Mouse (Mus musculus): ENCODE data around the gene Acsbg2. TPM values are rescaled to one million over a fixed set of nuclear protein-coding genes. Genes with fewer than 3 reads are reported as not detected.

The Acsbg2 gene
- total RNA-seq, 1 experiment: 0.58 TPM

DNA sequence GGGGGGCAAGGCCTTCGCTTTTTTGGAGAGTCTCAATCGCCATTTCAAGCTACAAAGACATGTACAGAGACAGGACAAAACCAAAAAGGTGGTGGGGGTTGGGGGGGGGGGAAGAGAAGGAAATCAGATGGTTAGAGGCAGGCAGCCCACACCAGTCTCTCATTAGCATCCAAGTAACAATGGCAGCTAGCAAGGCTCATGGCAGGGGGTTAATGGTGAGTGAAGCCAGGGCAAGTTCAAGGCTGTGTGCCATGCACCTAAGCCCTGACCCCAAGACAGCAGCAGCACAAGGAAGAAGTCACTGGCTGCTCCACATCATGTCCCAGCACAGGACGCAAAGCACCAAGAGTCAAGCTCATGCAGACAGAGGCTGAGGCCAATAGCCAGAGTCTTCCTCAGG lies 75.0 kb downstream of the Acsbg2 start:
- no peak overlapping the region for H3K4me3 ChIP-seq (ENCODE audit: insufficient read depth in 1 of 2, low read depth in 1 of 2, low read length in 2 of 2, poor library complexity in 1 of 2, severe bottlenecking in 1 of 2)
- H3K4me1 ChIP-seq (ENCODE audit: control insufficient read depth in 2 of 2, insufficient read depth in 2 of 2, low read length in 2 of 2, poor library complexity in 1 of 2): peaks cover 2 to 12% of the 10 kb centered on the region in 2 experiments; a peak in 3 of 4 replicates
- no peak overlapping the region for H3K27ac ChIP-seq (ENCODE audit: insufficient read depth, low read depth, low read length, poor library complexity, severe bottlenecking)
- in situ Hi-C loops (cut with MboI; ENCODE audit: low sequenced_read_pairs in 2 of 2, unreplicated experiment in 2 of 2): no loop called here
- peaks cover 16% of the 10 kb centered on the region for H3K36me3 ChIP-seq (ENCODE audit: control insufficient read depth, insufficient read depth, low read length, poor library complexity, severe bottlenecking)
- no peak for TF ChIP-seq ZC3H11A (IDR thresholded peaks at IDR 0.05; ENCODE audit: borderline replicate concordance, low read depth, low read length)
- no peak for TF ChIP-seq MAFK (IDR thresholded peaks at IDR 0.05; ENCODE audit: insufficient read depth, low read depth, low read length)
- no peak for TF ChIP-seq ZNF384 (IDR thresholded peaks at IDR 0.05; ENCODE audit: low read depth, low read length)
- no peak for TF ChIP-seq CHD2 (IDR thresholded peaks at IDR 0.05; ENCODE audit: low read depth, low read length)
- TF ChIP-seq HCFC1 (IDR thresholded peaks at IDR 0.05; ENCODE audit: borderline replicate concordance, insufficient read depth, low read length): no peak
- no peak for DNase-seq (ENCODE audit: low read depth, low spot score)
- H3K9ac ChIP-seq (ENCODE audit: insufficient read depth, low read depth, low read length, poor library complexity, severe bottlenecking): no peak overlapping the region
- no peaks in the 10 kb centered on the region for H3K9me3 ChIP-seq (ENCODE audit: control insufficient read depth, insufficient read depth, low read depth, low read length)

DNA sequence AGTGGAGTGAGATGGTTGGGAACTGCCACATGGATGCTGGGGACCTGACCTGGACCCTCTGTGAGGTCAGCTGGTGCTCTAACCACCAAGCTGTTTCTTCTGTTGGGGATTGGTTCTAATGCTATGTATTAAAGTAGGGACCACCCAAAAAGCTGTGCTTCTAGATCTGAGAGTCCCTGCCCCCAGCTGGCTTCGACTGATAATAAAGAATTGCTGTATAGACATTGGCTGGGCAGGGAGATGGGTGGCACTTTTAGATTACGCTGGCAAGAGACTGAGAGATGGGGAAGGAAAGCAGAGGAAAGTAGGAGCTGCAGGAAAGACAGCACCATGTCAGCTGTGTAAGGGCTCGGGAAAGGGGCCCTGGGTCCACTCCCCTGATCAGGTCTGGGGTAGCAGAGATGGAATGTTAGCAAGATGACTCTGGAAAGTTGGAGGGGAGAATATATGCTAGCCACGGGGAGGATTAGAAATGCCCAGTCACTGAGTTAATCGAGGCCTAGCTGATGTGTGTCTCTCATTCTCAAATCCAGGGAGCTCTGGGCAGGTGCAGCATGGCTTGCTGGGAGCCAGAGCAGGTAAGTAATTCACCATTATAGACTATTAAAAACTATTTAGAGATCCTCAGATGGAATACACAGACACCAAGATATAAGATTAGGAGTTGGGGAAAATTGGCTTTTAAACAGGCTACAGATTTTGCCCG lies 80.5 kb downstream of the Acsbg2 start:
- Histone ChIP-seq H3K9ac (ENCODE audit: insufficient read depth, low read depth, low read length, poor library complexity, severe bottlenecking) (no peak overlapping the region), H3K36me3 (ENCODE audit: control insufficient read depth, insufficient read depth, low read length, poor library complexity, severe bottlenecking) (peaks cover 11% of the 10 kb centered on the region; the same call in 1 of the 2 replicates), H3K27ac (ENCODE audit: insufficient read depth, low read depth, low read length, poor library complexity, severe bottlenecking) (no peak overlapping the region), H3K9me3 (ENCODE audit: control insufficient read depth, insufficient read depth, low read depth, low read length) (no peaks in the 10 kb centered on the region), H3K4me1 (ENCODE audit: control insufficient read depth in 2 of 2, insufficient read depth in 2 of 2, low read length in 2 of 2, poor library complexity in 1 of 2) (peaks cover 0 to 2% of the 10 kb centered on the region in 2 experiments; a peak in 2 of 4 replicates), H3K4me3 (ENCODE audit: insufficient read depth in 1 of 2, low read depth in 1 of 2, low read length in 2 of 2, poor library complexity in 1 of 2, severe bottlenecking in 1 of 2) (no peak overlapping the region)
- no peak for TF ChIP-seq ZNF384 (IDR thresholded peaks at IDR 0.05; ENCODE audit: low read depth, low read length)
- no peak for TF ChIP-seq CHD2 (IDR thresholded peaks at IDR 0.05; ENCODE audit: low read depth, low read length)
- TF ChIP-seq MAFK (IDR thresholded peaks at IDR 0.05; ENCODE audit: insufficient read depth, low read depth, low read length): no peak
- no peak for TF ChIP-seq HCFC1 (IDR thresholded peaks at IDR 0.05; ENCODE audit: borderline replicate concordance, insufficient read depth, low read length)
- TF ChIP-seq ZC3H11A (IDR thresholded peaks at IDR 0.05; ENCODE audit: borderline replicate concordance, low read depth, low read length): no peak
- no peak for DNase-seq (ENCODE audit: low read depth, low spot score)
- in situ Hi-C loops (cut with MboI; ENCODE audit: low sequenced_read_pairs in 2 of 2, unreplicated experiment in 2 of 2): no loop called here

Other genes with a start within 250 kb of the Acsbg2 start
- gene Lonp1, start 247.6 kb downstream of the Acsbg2 start, total RNA-seq (2012; rRNA removed): 169 and 222 TPM in 2 replicates
- gene Catsperd, start 246.3 kb downstream of the Acsbg2 start, total RNA-seq (2012; rRNA removed): 1.2 and 1.3 TPM in 2 replicates
- 133 and 146 TPM in 2 replicates for gene Ranbp3, start 201.2 kb downstream of the Acsbg2 start, total RNA-seq (2012; rRNA removed)
- 484 and 561 TPM in 2 replicates for gene Ndufa11, start 156.7 kb downstream of the Acsbg2 start, total RNA-seq (2012; rRNA removed)
- gene Vmac, start 156.4 kb downstream of the Acsbg2 start, total RNA-seq (2012; rRNA removed): 7.7 and 8.4 TPM in 2 replicates
- 8.4 and 17.7 TPM in 2 replicates for gene Nrtn, start 116.9 kb downstream of the Acsbg2 start, total RNA-seq (2012; rRNA removed)
- 70.2 and 108 TPM in 2 replicates for gene Dus3l, start 109.7 kb downstream of the Acsbg2 start, total RNA-seq (2012; rRNA removed)
- 1.2 and 1.5 TPM in 2 replicates for gene Prr22, start 104.2 kb downstream of the Acsbg2 start, total RNA-seq (2012; rRNA removed)
- 15.8 and 22.5 TPM in 2 replicates for gene Rfx2, start 43.4 kb downstream of the Acsbg2 start, total RNA-seq (2012; rRNA removed)
- 17.3 and 24.0 TPM in 2 replicates for gene 1700061G19Rik, start 1.0 kb upstream of the Acsbg2 start, total RNA-seq (2012; rRNA removed)
- gene Mllt1, start 61.0 kb upstream of the Acsbg2 start, total RNA-seq (2012; rRNA removed): 24.6 and 25.9 TPM in 2 replicates
- 0.54 and 0.74 TPM in 2 replicates for gene Acer1, start 107.7 kb upstream of the Acsbg2 start, total RNA-seq (2012; rRNA removed)
- gene Clpp, start 115.9 kb upstream of the Acsbg2 start, total RNA-seq (2012; rRNA removed): 185 and 187 TPM in 2 replicates
- gene Alkbh7, start 122.9 kb upstream of the Acsbg2 start, total RNA-seq (2012; rRNA removed): 37.1 and 39.5 TPM in 2 replicates
- not detected in 2 replicates for gene Pspn, start 125.6 kb upstream of the Acsbg2 start, total RNA-seq (2012; rRNA removed)
- 71.6 and 101 TPM in 2 replicates for gene Gtf2f1, start 136.8 kb upstream of the Acsbg2 start, total RNA-seq (2012; rRNA removed)
- gene Gm17949, start 137.0 kb upstream of the Acsbg2 start, total RNA-seq (2012; rRNA removed): not detected in 2 replicates
- gene Khsrp, start 157.1 kb upstream of the Acsbg2 start, total RNA-seq (2012; rRNA removed): 81.7 and 82.3 TPM in 2 replicates
- 0.37 and 0.40 TPM in 2 replicates for gene Slc25a41, start 167.2 kb upstream of the Acsbg2 start, total RNA-seq (2012; rRNA removed)
- gene Crb3, start 184.7 kb upstream of the Acsbg2 start, total RNA-seq (2012; rRNA removed): 6.2 and 15.4 TPM in 2 replicates
- 5.2 and 5.9 TPM in 2 replicates for gene Slc25a23, start 185.4 kb upstream of the Acsbg2 start, total RNA-seq (2012; rRNA removed)
- gene Dennd1c, start 204.1 kb upstream of the Acsbg2 start, total RNA-seq (2012; rRNA removed): 0.45 and 0.53 TPM in 2 replicates
- 0.32 and 0.89 TPM in 2 replicates for gene Tubb4a, start 213.3 kb upstream of the Acsbg2 start, total RNA-seq (2012; rRNA removed)
- 8.9 and 10.6 TPM in 2 replicates for gene Tnfsf9, start 230.9 kb upstream of the Acsbg2 start, total RNA-seq (2012; rRNA removed)